Mouse (Mus musculus): Measurements from ENCODE around the gene Mrs2.

- no peak for TF ChIP-seq POLR2A (IDR thresholded peaks at IDR 0.05; ENCODE audit: extremely low read depth, insufficient read depth, low read length)
- TF ChIP-seq CTCF (IDR thresholded peaks at IDR 0.05; ENCODE audit: extremely low read depth, insufficient read depth, low read length), result no peak
These were observed 34.7 kb downstream of the Mrs2 start for GRCm38 (mm10) chr13:24985435-24985834.

All from cortical plate, adult 2 months (tissue).